Mouse (Mus musculus) embryo, embryonic 10.5 days (tissue): ENCODE results near the gene Gpr26.

ENCODE experiments used
- DNase-seq: peaks from one replicate; pipeline ENCODE4 v3.0.0-alpha.2; 2015; ENCODE audit warnings: low spot score

The Gpr26 gene

DNA sequence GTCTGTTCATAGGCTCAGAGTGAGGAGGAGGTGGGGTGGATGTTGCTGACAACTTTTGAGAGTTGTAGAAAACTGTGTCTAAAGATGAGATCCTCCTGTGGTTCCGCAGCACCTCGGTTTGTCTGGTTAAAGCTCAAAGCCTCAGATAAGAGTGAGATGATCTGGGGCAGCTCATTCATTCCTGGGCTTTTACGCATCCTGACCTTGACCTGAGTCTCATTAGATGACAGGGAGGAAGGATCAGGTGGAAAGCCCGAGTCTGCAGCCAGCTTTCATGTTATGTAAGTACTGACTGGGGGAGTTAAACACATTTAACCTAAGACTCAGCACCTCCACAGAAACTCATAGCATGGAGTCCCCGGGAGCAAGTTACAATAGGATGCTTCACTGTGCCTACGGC is 60.4 kb downstream of the Gpr26 start:
- DNase-seq = no peak

DNA sequence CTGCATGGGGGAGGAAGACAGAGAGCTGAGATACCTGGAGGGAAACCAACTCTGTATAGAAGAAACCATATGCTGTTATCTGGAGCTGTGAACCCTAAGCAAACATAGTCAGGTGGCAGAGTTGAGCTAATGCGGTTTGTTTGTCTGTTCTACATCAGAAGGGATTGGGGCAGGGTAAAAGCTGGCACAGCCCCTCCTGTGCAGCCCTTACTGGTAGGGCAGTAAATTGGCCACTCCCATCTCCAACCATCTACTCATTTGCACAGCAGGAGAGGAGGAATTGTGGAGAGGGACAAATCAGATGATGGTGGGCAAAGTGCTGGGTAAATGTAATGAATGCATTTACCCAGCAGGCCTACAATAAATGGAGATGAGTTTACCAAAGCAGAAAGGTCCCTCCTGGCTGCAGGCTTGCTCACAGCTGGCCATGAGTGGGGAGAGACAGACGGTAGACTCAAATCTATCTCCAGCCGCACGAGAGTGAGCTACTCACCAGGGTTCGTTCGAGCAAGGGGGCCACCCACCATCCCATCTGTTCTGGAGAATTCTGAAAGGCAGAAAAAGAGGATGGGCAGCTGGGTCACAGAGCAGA is 65.8 kb downstream of the Gpr26 start:
- DNase-seq = no peak
